Mouse (Mus musculus) heart, embryonic 14.5 days (tissue): ENCODE data around the gene Slc38a8. TPM values are rescaled to one million over a fixed set of nuclear protein-coding genes. Genes with fewer than 3 reads are reported as not detected.
A peak's percentile ranks its signal among the peaks of the same experiment; 100 is the strongest.

Experiments used
- ATAC-seq: fragments of 200-750 bp; cut with Nextera tagmentation; 2 replicates; pipeline ENCODE4 v1.8.0; 2017; ENCODE audit warnings: low read depth, moderate TSS enrichment; ENCODE audit not compliant: insufficient number of reproducible peaks, insufficient read depth, low FRiP score
- H3K27ac ChIP-seq, 2 experiments: fragments of 200-500 bp in 1 of 2; fragments of 300-500 bp in 1 of 2; sonication (generic) in 1 of 2; replicated peaks in 1 of 2; 2 replicates each; pipeline ENCODE4 v1.5.1; 2012 to 2014; ENCODE audit warnings: low read depth in 2 of 2, low read length in 2 of 2, control low read depth in 1 of 2, mild to moderate bottlenecking in 1 of 2, mixed read lengths in 1 of 2; ENCODE audit not compliant: control insufficient read depth in 1 of 2, insufficient read depth in 1 of 2
- H3K27me3 ChIP-seq: fragments of 300-500 bp; sonication (generic); 2 replicates; pipeline ENCODE4 v1.6.1; 2014; ENCODE audit warnings: mild to moderate bottlenecking, low read length, control low read depth; ENCODE audit not compliant: control insufficient read depth, insufficient read depth
- H3K36me3 ChIP-seq: fragments of 300-500 bp; sonication (generic); 2 replicates; pipeline ENCODE4 v1.6.1; 2014; ENCODE audit warnings: mild to moderate bottlenecking, control low read depth, low read length, mixed read lengths; ENCODE audit not compliant: control insufficient read depth, insufficient read depth
- H3K4me1 ChIP-seq, 2 experiments: fragments of 200-500 bp in 1 of 2; fragments of 300-500 bp in 1 of 2; sonication (generic) in 1 of 2; 2 replicates each; pipeline ENCODE4 v1.6.1; 2012 to 2014; ENCODE audit warnings: low read length in 2 of 2, control low read depth in 1 of 2, mixed read lengths in 1 of 2; ENCODE audit not compliant: control insufficient read depth in 2 of 2, insufficient read depth in 2 of 2
- H3K4me2 ChIP-seq: fragments of 300-500 bp; sonication (generic); 2 replicates; pipeline ENCODE4 v1.6.1; 2014; ENCODE audit warnings: mild to moderate bottlenecking, low read length
- H3K4me3 ChIP-seq, 2 experiments: fragments of 200-500 bp in 1 of 2; fragments of 300-500 bp in 1 of 2; sonication (generic) in 1 of 2; 2 replicates each; pipeline ENCODE4 v1.5.1; 2012 to 2014; ENCODE audit warnings: low read length in 2 of 2, mild to moderate bottlenecking in 2 of 2, control low read depth in 1 of 2, low read depth in 1 of 2, moderate library complexity in 1 of 2; ENCODE audit not compliant: control insufficient read depth in 1 of 2, insufficient read depth in 1 of 2
- H3K9ac ChIP-seq: fragments of 300-500 bp; sonication (generic); 2 replicates; pipeline ENCODE4 v1.6.1; 2014; ENCODE audit warnings: mild to moderate bottlenecking, low read length
- H3K9me3 ChIP-seq: fragments of 300-500 bp; sonication (generic); 2 replicates; pipeline ENCODE4 v1.6.1; 2016; ENCODE audit warnings: low read length, control low read depth; ENCODE audit not compliant: control insufficient read depth
- WGBS: fragments of 180-500 bp; shearing (Covaris S2); extraction: QIAGEN DNeasy Blood & Tissue Kit; methylation state at CpG from one replicate; pipeline ENCODE4 v1.1.7; 2014; 5-methylcytosine and 5-hydroxymethylcytosine counted together
- polyA plus RNA-seq: library from polyadenylated mRNA; unstranded; fragments of >200 nt; fragmentation: Nextera tagmentation; extraction: Ambion mirVana; gene quantifications from 2 replicates; pipeline ENCODE4 v1.2.1, GENCODE M21; 2014

Gene Slc38a8
- polyA plus RNA-seq, 1 experiment from 2014 or later: not detected

- H3K36me3 ChIP-seq: no peaks in the 10 kb centered on the region
- H3K4me2 ChIP-seq: no peak overlapping the region
- H3K9me3 ChIP-seq: no peaks in the 10 kb centered on the region
- WGBS: 75% methylated on average over 9 of the region's 9 CpGs
- no peak overlapping the region for H3K9ac ChIP-seq
- no peak for ATAC-seq
- H3K4me3 ChIP-seq: no peak overlapping the region
- H3K27ac ChIP-seq: no peak overlapping the region
- peaks cover 24% of the 10 kb centered on the region for H3K27me3 ChIP-seq
- peaks cover 23% of the 10 kb centered on the region in 2 experiments for H3K4me1 ChIP-seq
Observed at GRCm38 (mm10) chr8:119461356-119461755, 40.1 kb downstream of the Slc38a8 start.

GRCm38 (mm10) chr8:119459724-119460123 is 41.8 kb downstream of the Slc38a8 start:
- Histone ChIP-seq H3K9ac (0 out of 2 replicates have a peak overlapping the region, but pooled peaks have one; percentile 34), H3K4me1 (peaks cover 13 to 22% of the 10 kb centered on the region in 2 experiments), H3K9me3 (no peaks in the 10 kb centered on the region), H3K27ac (no peak overlapping the region), H3K4me2 (peak overlapping the region; percentile 44), H3K27me3 (peaks cover 10% of the 10 kb centered on the region), H3K36me3 (no peaks in the 10 kb centered on the region), H3K4me3 (no peak overlapping the region)
- ATAC-seq: no peak
- WGBS: 18% methylated on average over 16 of the region's 16 CpGs

GRCm38 (mm10) chr8:119456045-119456444 is 45.5 kb downstream of the Slc38a8 start:
- WGBS: 69% methylated on average over 5 of the region's 5 CpGs
- no peak overlapping the region for H3K4me2 ChIP-seq
- peaks cover 12 to 18% of the 10 kb centered on the region in 2 experiments for H3K4me1 ChIP-seq
- H3K27me3 ChIP-seq: peaks cover 12% of the 10 kb centered on the region
- H3K9me3 ChIP-seq: no peaks in the 10 kb centered on the region
- no peak overlapping the region for H3K27ac ChIP-seq
- no peak for ATAC-seq
- H3K36me3 ChIP-seq: no peaks in the 10 kb centered on the region
- no peak overlapping the region for H3K9ac ChIP-seq
- H3K4me3 ChIP-seq: no peak overlapping the region

- no peak for ATAC-seq
- H3K27me3 ChIP-seq: peaks cover 40% of the 10 kb centered on the region
Observed at GRCm38 (mm10) chr8:119452919-119453318, 48.6 kb downstream of the Slc38a8 start.

GRCm38 (mm10) chr8:119451131-119451530 is 50.4 kb downstream of the Slc38a8 start:
- Histone ChIP-seq H3K27me3 (peaks cover 53% of the 10 kb centered on the region), H3K4me1 (peaks cover 6 to 10% of the 10 kb centered on the region in 2 experiments; a peak in 3 of 4 replicates), H3K36me3 (no peaks in the 10 kb centered on the region), H3K4me3 (no peak overlapping the region), H3K4me2 (no peak overlapping the region), H3K27ac (no peak overlapping the region), H3K9ac (no peak overlapping the region), H3K9me3 (no peaks in the 10 kb centered on the region)
- 86% methylated on average over 4 of the region's 4 CpGs for WGBS
- no peak for ATAC-seq

More at GRCm38 (mm10) chr8:119452919-119453318, 48.6 kb downstream of the Slc38a8 start:
- peaks cover 8 to 11% of the 10 kb centered on the region in 2 experiments; a peak in 3 of 4 replicates for H3K4me1 ChIP-seq
- H3K4me3 ChIP-seq: no peak overlapping the region
- H3K4me2 ChIP-seq: no peak overlapping the region
- 80% methylated on average over 5 of the region's 5 CpGs for WGBS
- no peaks in the 10 kb centered on the region for H3K36me3 ChIP-seq
- H3K9ac ChIP-seq: no peak overlapping the region
- H3K9me3 ChIP-seq: no peaks in the 10 kb centered on the region
- no peak overlapping the region for H3K27ac ChIP-seq

- peaks cover 67% of the 10 kb centered on the region for H3K27me3 ChIP-seq
- ATAC-seq: no peak
- H3K4me3 ChIP-seq: no peak overlapping the region
- 67% methylated on average over 12 of the region's 12 CpGs for WGBS
- H3K36me3 ChIP-seq: no peaks in the 10 kb centered on the region
- 0 out of 4 replicates have a peak, but pooled peaks cover 0 to 4% of the 10 kb centered on the region in 2 experiments for H3K4me1 ChIP-seq
- no peak overlapping the region for H3K9ac ChIP-seq
- H3K4me2 ChIP-seq: no peak overlapping the region
- no peak overlapping the region for H3K27ac ChIP-seq
- no peaks in the 10 kb centered on the region for H3K9me3 ChIP-seq
Observed at GRCm38 (mm10) chr8:119449627-119450026, 51.9 kb downstream of the Slc38a8 start.

GRCm38 (mm10) chr8:119447781-119448170 is 53.7 kb downstream of the Slc38a8 start:
- Histone ChIP-seq H3K27ac (no peak overlapping the region), H3K4me1 (0 out of 4 replicates have a peak, but pooled peaks cover 0 to 4% of the 10 kb centered on the region in 2 experiments), H3K9me3 (no peaks in the 10 kb centered on the region), H3K36me3 (no peaks in the 10 kb centered on the region), H3K9ac (no peak overlapping the region), H3K4me3 (peak overlapping the region in 1 of 2 experiments; percentile 65; a peak in 1 of 4 replicates), H3K4me2 (no peak overlapping the region), H3K27me3 (peaks cover 61% of the 10 kb centered on the region)
- no peak for ATAC-seq
- WGBS: 3% methylated on average over 17 of the region's 17 CpGs
